ENCODE assay signal across 23 mouse cellular contexts in the genomic region with DNA sequence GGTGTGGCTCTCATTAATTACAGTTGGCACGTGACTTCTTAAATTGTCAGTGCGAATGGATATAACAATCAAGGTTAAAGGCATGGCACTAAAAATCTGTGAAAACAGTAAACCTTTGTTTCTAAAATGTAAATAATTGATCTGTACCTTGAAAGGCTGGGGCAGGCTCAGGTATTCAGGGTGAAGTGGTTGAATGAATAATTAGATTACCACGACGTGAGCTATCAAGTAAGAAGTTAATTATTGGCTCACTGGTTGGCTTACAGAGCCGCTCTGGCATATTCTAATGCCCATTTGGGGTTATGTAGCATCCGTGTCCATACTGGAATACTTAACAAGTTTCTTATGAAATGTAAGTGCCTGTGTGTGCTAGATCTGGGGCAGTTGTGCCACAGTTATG.
DNase-seq lines count a peak whose midpoint lies in the region; ATAC-seq and TF ChIP-seq lines count a peak whose summit lies in the region.
"Had no signal": no experiment of that assay in that cellular context is flagged by ENCODE, and none has a peak within 500 bp of the region (broad histone marks: within the 10 kb centered on the region; RNA-seq: fewer than 3 reads in every experiment).

No protein-coding gene starts in this region.

- no peak for ATAC-seq in lung, embryonic 14.5 days (ENCODE audit: insufficient read depth)
- peak; percentile 72 for ATAC-seq in kidney, postnatal 0 days (replicated peaks; ENCODE audit: low FRiP score, low read depth)
- peak; percentile 13; the same call in 1 of the 2 replicates for ATAC-seq in stomach, embryonic 16.5 days (ENCODE audit: insufficient read depth, low FRiP score)
- ATAC-seq: activated CD4-positive, CD25-positive, alpha-beta regulatory T cell, adult 4 months; forebrain, embryonic 16.5 days; Patski had no signal

- no peaks in the 10 kb centered on the region for H3K27me3 ChIP-seq in lung, embryonic 14.5 days (ENCODE audit: insufficient read depth, low read length)
- no peaks in the 10 kb centered on the region for H3K27me3 ChIP-seq in kidney, postnatal 0 days (ENCODE audit: insufficient read depth, low read length)
- no peaks in the 10 kb centered on the region for H3K27me3 ChIP-seq in stomach, embryonic 16.5 days (ENCODE audit: control insufficient read depth, insufficient read depth, low read length)
- H3K27me3 ChIP-seq: CH12.LX; embryonic facial prominence, embryonic 13.5 days; forebrain, embryonic 12.5 days; heart, embryonic 15.5 days; Patski had no signal

- no peak overlapping the region for H3K4me3 ChIP-seq in lung, embryonic 14.5 days (ENCODE audit: low read depth, low read length)
- H3K4me3 ChIP-seq in kidney, postnatal 0 days (replicated peaks; ENCODE audit: low read depth, low read length) = no peak overlapping the region
- H3K4me3 ChIP-seq in stomach, embryonic 16.5 days (replicated peaks; ENCODE audit: low read length) = no peak overlapping the region
- H3K4me3 ChIP-seq in layer of hippocampus, adult 2 months = no peak overlapping the region
- H3K4me3 ChIP-seq: embryonic facial prominence, embryonic 13.5 days; forebrain, embryonic 12.5 days; heart, adult 2 months; heart, embryonic 15.5 days; hindbrain, embryonic 10.5 days had no signal

- no peaks in the 10 kb centered on the region for H3K36me3 ChIP-seq in lung, embryonic 14.5 days (ENCODE audit: insufficient read depth)
- H3K36me3 ChIP-seq in kidney, postnatal 0 days (ENCODE audit: insufficient read depth, low read length) = no peaks in the 10 kb centered on the region
- H3K36me3 ChIP-seq in stomach, embryonic 16.5 days (ENCODE audit: control insufficient read depth, insufficient read depth, low read length) = no peaks in the 10 kb centered on the region
- H3K36me3 ChIP-seq: forebrain, embryonic 12.5 days; heart, embryonic 15.5 days had no signal

- no peak for TF ChIP-seq CTCF in lung, embryonic 14.5 days (IDR thresholded peaks at IDR 0.05; ENCODE audit: low read depth)
- TF ChIP-seq CTCF in kidney, postnatal 0 days (IDR thresholded peaks at IDR 0.05; ENCODE audit: low read depth) = no peak
- no peak for TF ChIP-seq CTCF in layer of hippocampus, adult 2 months (conservative IDR thresholded peaks at IDR 0.05)

- no peak overlapping the region for H3K9ac ChIP-seq in lung, embryonic 14.5 days
- no peak overlapping the region for H3K9ac ChIP-seq in kidney, postnatal 0 days (ENCODE audit: low read depth, low read length)
- no peak overlapping the region for H3K9ac ChIP-seq in stomach, embryonic 16.5 days (ENCODE audit: low read length)
- H3K9ac ChIP-seq: embryonic facial prominence, embryonic 13.5 days; forebrain, embryonic 12.5 days; heart, embryonic 15.5 days had no signal

- WGBS in lung, embryonic 14.5 days = 61% methylated on average over 6 of the region's 6 CpGs
- WGBS in kidney, postnatal 0 days = 62% methylated on average over 6 of the region's 6 CpGs
- 52% methylated on average over 6 of the region's 6 CpGs for WGBS in stomach, embryonic 16.5 days

- 0 out of 2 replicates have a peak overlapping the region, but pooled peaks have one; percentile 24 for H3K27ac ChIP-seq in lung, embryonic 14.5 days (ENCODE audit: low read depth)
- 0 out of 2 replicates have a peak overlapping the region, but pooled peaks have one; percentile 60 for H3K27ac ChIP-seq in kidney, postnatal 0 days
- H3K27ac ChIP-seq in stomach, embryonic 16.5 days (ENCODE audit: low read length) = no peak overlapping the region
- H3K27ac ChIP-seq in layer of hippocampus, adult 2 months = no peak overlapping the region
- H3K27ac ChIP-seq: embryonic facial prominence, embryonic 13.5 days; forebrain, embryonic 12.5 days; heart, adult 2 months; heart, embryonic 15.5 days; hindbrain, embryonic 10.5 days had no signal

- H3K4me1 ChIP-seq in lung, embryonic 14.5 days (ENCODE audit: insufficient read depth) = peaks cover 4% of the 10 kb centered on the region; the same call in 1 of the 2 replicates
- no peaks in the 10 kb centered on the region for H3K4me1 ChIP-seq in kidney, postnatal 0 days (replicated peaks; ENCODE audit: insufficient read depth, low read length)
- 0 out of 2 replicates have a peak, but pooled peaks cover 3% of the 10 kb centered on the region for H3K4me1 ChIP-seq in stomach, embryonic 16.5 days (ENCODE audit: control insufficient read depth, insufficient read depth, low read length)
- H3K4me1 ChIP-seq: forebrain, embryonic 12.5 days had no signal

- no peak overlapping the region for H3K4me2 ChIP-seq in lung, embryonic 14.5 days
- H3K4me2 ChIP-seq in kidney, postnatal 0 days (ENCODE audit: low read length) = 0 out of 2 replicates have a peak overlapping the region, but pooled peaks have one; percentile 13
- no peak overlapping the region for H3K4me2 ChIP-seq in stomach, embryonic 16.5 days (ENCODE audit: low read depth, low read length)
- H3K4me2 ChIP-seq: embryonic facial prominence, embryonic 13.5 days; forebrain, embryonic 12.5 days; heart, embryonic 11.5 days; heart, embryonic 15.5 days had no signal

- DNase-seq in kidney, adult 9 months = peak; percentile 55
- DNase-seq in kidney, postnatal 14 days = no peak
- peak; percentile 25 for DNase-seq in lung, embryonic 14.5 days
- DNase-seq in lung, postnatal 25 days (ENCODE audit: low spot score) = no peak
- DNase-seq in kidney, postnatal 0 days (ENCODE audit: low spot score) = peak; percentile 48
- DNase-seq in layer of hippocampus, adult 2 months (ENCODE audit: low spot score in 2 of 2) = no peak
- DNase-seq: adrenal gland, postnatal 14 days; cerebellum, adult 11-12 months; cerebellum, adult 9-10 months; cerebellum, postnatal 25 days; gastrocnemius, postnatal 10 days; heart, adult 2 months; heart, postnatal 14 days had no signal

- H3K9me3 ChIP-seq in lung, embryonic 14.5 days (ENCODE audit: low read depth, low read length) = no peaks in the 10 kb centered on the region
- H3K9me3 ChIP-seq in kidney, postnatal 0 days (replicated peaks; ENCODE audit: low read length) = no peaks in the 10 kb centered on the region
- H3K9me3 ChIP-seq in stomach, embryonic 16.5 days (replicated peaks; ENCODE audit: control insufficient read depth, low read length) = no peaks in the 10 kb centered on the region
- H3K9me3 ChIP-seq: embryonic facial prominence, embryonic 13.5 days; forebrain, embryonic 12.5 days; heart, embryonic 15.5 days; hindbrain, embryonic 10.5 days had no signal

Comparison
In these comparisons a context has a peak if more than half of its experiments do, and no peak if none do; other contexts are left out.
1. DNase-seq: peak in kidney, adult 9 months (single experiment), lung, embryonic 14.5 days (single experiment) and kidney, postnatal 0 days (single experiment); none in kidney, postnatal 14 days (single experiment), lung, postnatal 25 days (single experiment) and layer of hippocampus, adult 2 months (0 of 2).
2. H3K27ac ChIP-seq: peak in lung, embryonic 14.5 days (single experiment) and kidney, postnatal 0 days (single experiment); none in stomach, embryonic 16.5 days (single experiment) and layer of hippocampus, adult 2 months (single experiment).